Mouse (Mus musculus): ENCODE results near the gene Il17re. TPM values are rescaled to one million over a fixed set of nuclear protein-coding genes. Genes with fewer than 3 reads are reported as not detected.

Gene Il17re
- polyA plus RNA-seq, 1 experiment, result 0.47 TPM

DNA sequence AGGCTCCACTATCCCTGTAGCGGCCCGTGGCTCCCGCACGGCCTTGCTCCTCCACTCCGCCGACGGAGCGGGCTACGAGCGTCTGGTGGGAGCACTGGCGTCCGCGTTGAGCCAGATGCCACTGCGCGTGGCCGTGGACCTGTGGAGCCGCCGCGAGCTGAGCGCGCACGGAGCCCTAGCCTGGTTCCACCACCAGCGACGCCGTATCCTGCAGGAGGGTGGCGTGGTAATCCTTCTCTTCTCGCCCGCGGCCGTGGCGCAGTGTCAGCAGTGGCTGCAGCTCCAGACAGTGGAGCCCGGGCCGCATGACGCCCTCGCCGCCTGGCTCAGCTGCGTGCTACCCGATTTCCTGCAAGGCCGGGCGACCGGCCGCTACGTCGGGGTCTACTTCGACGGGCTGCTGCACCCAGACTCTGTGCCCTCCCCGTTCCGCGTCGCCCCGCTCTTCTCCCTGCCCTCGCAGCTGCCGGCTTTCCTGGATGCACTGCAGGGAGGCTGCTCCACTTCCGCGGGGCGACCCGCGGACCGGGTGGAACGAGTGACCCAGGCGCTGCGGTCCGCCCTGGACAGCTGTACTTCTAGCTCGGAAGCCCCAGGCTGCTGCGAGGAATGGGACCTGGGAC lies 24.3 kb downstream of the Il17re start:
- Histone ChIP-seq H3K27ac (ENCODE audit: insufficient read depth, low read depth, low read length) (peak overlapping the region; percentile 69), H3K4me3 (ENCODE audit: insufficient read depth, low read length) (peak overlapping the region; percentile 69), H3K4me1 (ENCODE audit: control insufficient read depth, insufficient read depth, low read length) (peaks cover 35% of the 10 kb centered on the region)
- TF ChIP-seq POLR2A (IDR thresholded peaks at IDR 0.05; ENCODE audit: borderline replicate concordance, low read depth, low read length), result no peak
- no peak for TF ChIP-seq CTCF (IDR thresholded peaks at IDR 0.05; ENCODE audit: low read depth, low read length)

DNA sequence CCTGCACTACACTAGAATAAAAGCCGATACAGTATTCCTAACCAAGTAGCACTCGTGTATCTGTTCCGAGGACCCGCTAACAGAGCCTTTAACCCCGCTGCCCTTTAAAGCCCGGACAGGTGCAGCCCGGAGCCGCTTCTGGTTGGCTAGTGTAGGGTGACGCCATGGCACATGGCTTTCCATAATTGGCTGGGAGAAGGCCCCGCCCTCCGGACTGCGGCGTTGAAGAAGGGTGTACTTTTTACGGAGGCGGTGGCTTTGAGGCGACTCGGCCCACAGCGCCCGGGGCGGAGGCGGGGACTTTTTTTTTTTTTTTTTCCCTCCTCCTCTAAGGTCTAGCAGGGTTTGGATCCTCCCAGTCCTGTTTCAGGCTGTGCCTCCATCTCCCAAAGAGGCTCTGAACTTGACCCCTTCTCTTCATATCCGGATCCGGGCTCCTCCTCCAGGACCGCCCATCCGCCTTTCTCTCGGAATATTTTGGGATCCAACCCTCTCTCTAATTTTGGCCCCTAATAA lies 24.9 kb downstream of the Il17re start, which contains the start of gene Creld1:
Gene Creld1 (plus strand): TSS at position 198 of the 516 bp plus-strand sequence.
- peak within 1 kb of the TSS; percentile 84 for H3K27ac ChIP-seq (ENCODE audit: insufficient read depth, low read depth, low read length)
- H3K4me1 ChIP-seq (ENCODE audit: control insufficient read depth, insufficient read depth, low read length), result peaks cover 37% of the 10 kb centered on the region
- peak within 1 kb of the TSS; percentile 77 for H3K4me3 ChIP-seq (ENCODE audit: insufficient read depth, low read length)
- TF ChIP-seq CTCF (IDR thresholded peaks at IDR 0.05; ENCODE audit: low read depth, low read length), result no peak
- TF ChIP-seq POLR2A (IDR thresholded peaks at IDR 0.05; ENCODE audit: borderline replicate concordance, low read depth, low read length), result no peak

DNA sequence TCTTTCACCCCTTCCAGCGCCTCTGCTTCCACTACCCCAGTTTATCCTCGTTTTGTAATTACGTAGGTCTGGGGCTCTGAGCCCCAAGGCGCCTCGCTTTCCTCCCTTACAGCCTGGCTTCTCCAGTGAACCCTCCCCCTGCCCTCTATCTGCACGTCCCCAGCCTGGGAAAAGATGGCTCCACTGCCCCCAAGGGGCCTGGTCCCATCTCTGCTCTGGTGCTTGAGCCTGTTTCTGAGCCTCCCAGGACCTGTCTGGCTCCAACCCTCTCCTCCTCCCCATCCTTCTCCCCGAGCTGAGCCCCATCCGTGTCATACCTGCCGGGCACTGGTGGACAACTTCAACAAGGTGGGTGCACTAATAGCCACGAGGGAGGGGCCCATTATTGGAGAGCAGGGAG lies 25.4 kb downstream of the Il17re start:
- Histone ChIP-seq H3K4me1 (ENCODE audit: control insufficient read depth, insufficient read depth, low read length) (peaks cover 37% of the 10 kb centered on the region), H3K4me3 (ENCODE audit: insufficient read depth, low read length) (peak overlapping the region; percentile 77), H3K27ac (ENCODE audit: insufficient read depth, low read depth, low read length) (peak overlapping the region; percentile 84)
- no peak for TF ChIP-seq POLR2A (IDR thresholded peaks at IDR 0.05; ENCODE audit: borderline replicate concordance, low read depth, low read length)
- TF ChIP-seq CTCF (IDR thresholded peaks at IDR 0.05; ENCODE audit: low read depth, low read length), result no peak

DNA sequence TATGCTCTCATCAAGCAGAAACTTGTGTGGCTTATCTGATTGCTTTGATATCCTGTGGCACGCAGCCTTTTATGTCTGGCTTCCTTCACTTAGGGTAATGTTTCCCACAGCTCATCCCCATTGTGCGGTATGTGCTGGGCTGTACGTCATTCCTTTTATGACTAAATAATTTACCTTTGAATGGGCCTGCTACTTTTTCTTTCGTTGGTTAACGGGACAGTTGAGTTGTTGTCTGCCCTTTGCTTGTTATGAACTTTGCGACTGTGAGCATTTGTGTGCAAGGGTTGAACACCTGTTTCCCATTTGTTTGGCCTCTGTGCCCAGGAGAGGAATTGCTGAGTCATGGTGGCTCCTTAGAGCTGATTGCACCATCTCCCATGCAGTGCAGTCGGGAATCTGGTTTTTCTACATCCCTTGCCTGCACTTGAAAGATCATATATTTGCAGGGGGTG lies 28.9 kb downstream of the Il17re start:
- Histone ChIP-seq H3K27ac (ENCODE audit: insufficient read depth, low read depth, low read length) (no peak overlapping the region), H3K4me3 (ENCODE audit: insufficient read depth, low read length) (no peak overlapping the region), H3K4me1 (ENCODE audit: control insufficient read depth, insufficient read depth, low read length) (peaks cover 22% of the 10 kb centered on the region)
- TF ChIP-seq CTCF (IDR thresholded peaks at IDR 0.05; ENCODE audit: low read depth, low read length) (no peak), POLR2A (IDR thresholded peaks at IDR 0.05; ENCODE audit: borderline replicate concordance, low read depth, low read length) (no peak)

DNA sequence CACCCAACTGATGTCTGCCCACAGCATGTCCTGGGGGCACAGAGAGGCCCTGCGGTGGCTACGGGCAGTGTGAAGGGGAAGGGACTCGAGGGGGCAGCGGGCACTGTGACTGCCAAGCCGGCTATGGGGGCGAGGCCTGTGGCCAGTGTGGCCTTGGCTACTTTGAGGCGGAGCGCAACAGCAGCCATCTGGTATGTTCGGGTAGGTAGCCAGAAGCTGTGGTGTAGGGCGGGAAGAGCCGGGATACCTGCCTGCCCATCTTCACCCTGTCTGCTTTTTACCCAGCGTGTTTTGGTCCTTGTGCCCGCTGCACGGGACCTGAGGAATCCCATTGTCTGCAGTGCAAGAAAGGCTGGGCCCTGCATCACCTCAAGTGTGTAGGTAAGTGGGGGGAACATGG lies 31.1 kb downstream of the Il17re start:
- no peak for TF ChIP-seq POLR2A (IDR thresholded peaks at IDR 0.05; ENCODE audit: borderline replicate concordance, low read depth, low read length)
- no peak for TF ChIP-seq CTCF (IDR thresholded peaks at IDR 0.05; ENCODE audit: low read depth, low read length)
- H3K27ac ChIP-seq (ENCODE audit: insufficient read depth, low read depth, low read length), result no peak overlapping the region
- H3K4me3 ChIP-seq (ENCODE audit: insufficient read depth, low read length), result no peak overlapping the region
- H3K4me1 ChIP-seq (ENCODE audit: control insufficient read depth, insufficient read depth, low read length), result peaks cover 16% of the 10 kb centered on the region

DNA sequence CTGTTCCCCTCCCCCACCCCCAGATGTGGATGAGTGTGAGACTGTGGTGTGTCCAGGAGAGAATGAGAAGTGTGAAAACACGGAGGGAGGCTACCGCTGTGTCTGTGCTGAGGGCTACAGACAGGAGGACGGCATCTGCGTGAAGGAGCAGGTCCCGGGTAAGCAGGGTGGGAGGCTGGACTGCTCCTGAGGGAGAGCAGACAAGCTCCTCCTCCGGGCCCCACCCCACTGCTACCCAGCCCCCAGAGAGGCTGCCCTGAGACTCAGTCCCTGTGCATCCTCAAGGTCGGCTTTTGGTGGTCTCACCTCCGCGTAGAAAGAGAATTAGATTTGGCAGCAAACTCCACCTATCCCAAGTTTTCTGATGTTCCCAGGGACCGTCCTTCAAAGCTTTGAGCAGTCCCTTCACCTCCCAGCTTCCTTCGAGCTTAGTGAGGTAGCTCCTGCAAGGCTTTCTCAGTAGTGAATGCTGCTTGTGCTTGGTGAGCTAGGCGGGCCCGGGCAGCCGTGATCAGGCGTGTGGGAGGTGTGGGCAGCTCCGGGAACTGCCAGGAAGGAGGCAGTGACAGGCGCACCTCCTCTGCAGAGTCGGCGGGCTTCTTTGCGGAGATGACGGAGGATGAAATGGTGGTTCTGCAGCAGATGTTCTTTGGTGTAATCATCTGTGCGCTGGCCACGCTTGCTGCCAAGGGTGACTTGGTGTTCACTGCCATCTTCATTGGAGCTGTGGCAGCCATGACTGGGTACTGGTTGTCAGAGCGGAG lies 34.0 kb downstream of the Il17re start:
- no peak overlapping the region for H3K4me3 ChIP-seq (ENCODE audit: insufficient read depth, low read length)
- peaks cover 5% of the 10 kb centered on the region for H3K4me1 ChIP-seq (ENCODE audit: control insufficient read depth, insufficient read depth, low read length)
- TF ChIP-seq POLR2A (IDR thresholded peaks at IDR 0.05; ENCODE audit: borderline replicate concordance, low read depth, low read length) (no peak), CTCF (IDR thresholded peaks at IDR 0.05; ENCODE audit: low read depth, low read length) (no peak)
- H3K27ac ChIP-seq (ENCODE audit: insufficient read depth, low read depth, low read length), result no peak overlapping the region

DNA sequence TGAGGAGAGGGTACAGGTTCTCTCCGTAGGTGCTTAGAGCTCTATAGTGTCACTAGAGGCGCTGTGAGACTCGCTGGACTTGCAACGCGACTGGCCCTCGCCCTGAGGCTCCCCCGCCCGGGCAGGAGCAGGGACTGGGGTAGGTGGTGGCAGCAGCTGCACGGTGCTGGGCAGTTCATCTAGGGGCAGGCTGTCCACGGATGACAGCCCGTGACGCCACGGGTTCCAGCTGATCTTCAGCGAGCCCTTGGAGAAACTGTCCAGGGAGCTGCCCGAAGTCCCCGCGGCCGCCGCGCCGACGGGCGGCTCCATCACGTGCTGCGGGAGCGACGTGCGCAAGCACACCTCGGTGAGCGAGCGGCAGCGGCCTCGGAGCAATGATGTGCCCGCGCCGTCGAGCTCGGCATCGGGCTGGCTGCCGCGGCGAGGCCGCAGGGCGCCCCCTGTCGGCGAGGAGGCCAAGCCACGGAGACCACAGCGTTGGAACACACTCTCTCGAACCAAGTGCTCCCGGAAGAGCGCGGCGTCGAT lies 36.0 kb downstream of the Il17re start:
- no peak for TF ChIP-seq POLR2A (IDR thresholded peaks at IDR 0.05; ENCODE audit: borderline replicate concordance, low read depth, low read length)
- TF ChIP-seq CTCF (IDR thresholded peaks at IDR 0.05; ENCODE audit: low read depth, low read length), result no peak
- Histone ChIP-seq H3K4me3 (ENCODE audit: insufficient read depth, low read length) (peak overlapping the region; percentile 53), H3K27ac (ENCODE audit: insufficient read depth, low read depth, low read length) (no peak overlapping the region), H3K4me1 (ENCODE audit: control insufficient read depth, insufficient read depth, low read length) (no peaks in the 10 kb centered on the region)

DNA sequence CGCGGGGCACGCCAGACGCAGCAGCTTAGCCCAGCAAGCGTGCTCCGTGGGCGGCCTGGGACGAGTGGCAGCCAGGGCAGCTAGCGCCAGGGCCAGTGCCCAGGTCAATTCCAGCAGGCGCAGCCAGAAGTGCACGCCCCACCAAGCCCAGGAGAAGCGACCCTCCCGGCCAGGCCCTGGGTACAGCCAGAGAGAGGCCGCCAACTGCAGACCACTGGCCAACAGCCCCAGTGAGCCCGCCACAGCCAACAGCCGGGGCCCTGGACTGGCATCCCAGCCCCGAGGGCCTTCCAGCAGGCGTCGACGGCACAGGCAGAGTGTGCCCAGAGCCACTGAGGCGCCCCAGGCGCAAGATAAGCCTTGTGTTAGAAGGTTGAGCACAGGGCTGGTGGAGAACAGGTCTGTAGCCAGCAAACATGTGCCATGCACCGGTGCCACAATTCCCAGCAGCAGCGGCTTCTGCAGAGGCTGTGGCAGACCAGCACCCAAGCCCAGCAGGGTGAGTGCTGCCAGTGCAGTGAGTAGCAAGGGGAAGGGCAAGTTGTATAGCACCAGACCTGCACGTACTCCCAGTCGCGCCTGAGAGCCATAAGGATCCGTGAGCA lies 36.9 kb downstream of the Il17re start:
- no peak overlapping the region for H3K4me3 ChIP-seq (ENCODE audit: insufficient read depth, low read length)
- TF ChIP-seq POLR2A (IDR thresholded peaks at IDR 0.05; ENCODE audit: borderline replicate concordance, low read depth, low read length), result no peak
- H3K4me1 ChIP-seq (ENCODE audit: control insufficient read depth, insufficient read depth, low read length), result no peaks in the 10 kb centered on the region
- no peak overlapping the region for H3K27ac ChIP-seq (ENCODE audit: insufficient read depth, low read depth, low read length)

DNA sequence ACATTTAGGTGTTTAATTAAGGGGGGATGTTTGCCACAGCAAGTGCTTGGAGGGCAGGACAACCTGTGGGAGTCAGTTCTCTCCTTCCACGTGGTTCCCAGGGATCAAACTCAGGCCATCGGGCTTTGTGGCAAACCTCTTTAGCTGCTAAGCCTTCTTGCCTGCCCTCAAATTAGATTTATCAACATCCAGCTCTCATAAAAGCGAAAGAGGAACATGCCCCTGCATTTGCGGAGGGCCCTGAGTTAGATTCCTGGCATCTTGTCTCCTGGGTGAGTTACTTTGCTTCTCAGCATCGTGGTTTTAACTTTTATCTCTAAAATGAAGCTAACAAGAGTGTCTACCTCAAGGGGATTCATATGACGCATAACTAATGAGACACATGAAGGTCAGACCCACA lies 41.1 kb downstream of the Il17re start:
- Histone ChIP-seq H3K27ac (ENCODE audit: insufficient read depth, low read depth, low read length) (no peak overlapping the region), H3K4me1 (ENCODE audit: control insufficient read depth, insufficient read depth, low read length) (no peaks in the 10 kb centered on the region), H3K4me3 (ENCODE audit: insufficient read depth, low read length) (no peak overlapping the region)
- no peak for TF ChIP-seq CTCF (IDR thresholded peaks at IDR 0.05; ENCODE audit: low read depth, low read length)
- TF ChIP-seq POLR2A (IDR thresholded peaks at IDR 0.05; ENCODE audit: borderline replicate concordance, low read depth, low read length), result no peak
